Mouse (Mus musculus): ENCODE measurements at regions not wholly inside any gene's neighbourhood (a gene's known extent, or its start where the extent isn't known, plus 50 kb on each side); places are given as distances from the start of the nearest gene placed in this dataset.

DNA sequence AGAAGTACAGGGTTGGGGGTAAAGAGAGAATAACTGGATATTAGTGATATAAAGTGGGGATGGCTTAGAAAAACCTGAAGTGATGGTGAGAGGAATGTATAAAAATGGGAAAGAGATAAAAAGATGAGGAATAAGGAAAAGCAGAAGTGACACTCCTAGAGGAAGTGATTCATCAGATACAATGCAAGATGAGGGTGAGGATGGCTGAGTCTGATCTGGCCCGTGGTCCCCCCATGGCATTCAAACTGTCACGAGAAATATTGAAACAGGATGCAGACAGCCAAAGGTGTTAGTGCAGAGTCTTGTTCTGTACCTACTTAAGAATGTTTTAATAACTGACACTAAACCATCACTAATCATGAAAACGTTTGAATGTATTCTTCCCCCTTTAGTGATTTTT lies 56.2 kb upstream of the Kitl start:
- no peak for DNase-seq

DNA sequence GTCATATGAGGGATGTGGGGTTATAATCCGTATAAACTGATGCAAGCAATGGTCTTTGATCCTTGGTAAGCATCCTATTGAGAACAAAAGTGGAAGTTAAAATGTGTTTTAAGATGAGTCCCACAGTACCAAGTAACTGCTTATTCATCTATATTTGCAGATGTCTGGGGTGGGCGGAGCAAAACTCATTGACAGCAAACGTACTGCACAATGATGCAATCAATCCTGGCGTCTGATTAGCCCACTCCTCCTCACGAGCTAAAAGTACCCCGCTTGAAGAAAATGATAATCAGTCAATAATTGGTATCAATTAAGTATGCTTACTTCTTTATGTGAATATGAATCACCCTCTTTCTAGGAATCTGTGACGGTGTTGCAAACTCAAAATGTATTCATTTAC lies 62.9 kb upstream of the Kitl start:
- DNase-seq = no peak

DNA sequence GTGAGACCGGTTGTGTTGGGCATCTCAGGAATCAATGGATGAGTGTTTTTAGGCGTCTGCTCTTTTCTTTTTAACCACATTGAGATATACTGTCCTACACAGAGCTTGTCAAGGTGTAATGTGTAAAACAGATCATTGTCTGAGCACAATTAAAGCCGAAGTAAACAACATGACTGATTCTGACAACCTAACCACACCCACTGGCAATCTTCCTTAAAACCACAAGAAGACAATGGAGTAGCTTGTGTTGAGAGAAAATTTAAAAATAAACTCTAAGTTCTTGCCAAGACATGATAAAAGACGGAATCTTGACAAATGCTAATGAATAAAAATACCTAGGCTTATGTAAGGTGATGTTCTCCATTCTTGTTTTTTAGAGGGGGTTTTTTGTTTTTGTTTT lies 63.7 kb upstream of the Kitl start:
- no peak for DNase-seq

DNA sequence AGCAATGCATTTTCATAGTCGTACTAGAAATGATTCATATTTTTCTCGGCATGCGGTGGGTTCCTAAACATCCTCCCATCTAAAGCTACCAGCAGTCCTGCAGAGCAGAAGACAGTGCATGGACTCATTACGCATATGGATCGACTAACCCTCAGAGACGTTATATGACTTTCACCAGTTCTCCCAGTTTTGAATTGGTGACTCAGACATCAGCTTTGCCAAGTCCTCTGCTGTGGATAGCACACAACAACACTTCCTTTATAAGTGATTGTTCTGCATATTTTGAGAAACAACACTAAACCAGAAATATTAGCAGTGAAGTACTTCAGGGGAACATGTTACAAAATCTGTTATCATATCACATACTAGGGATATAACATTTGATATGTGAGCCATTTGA lies 64.1 kb upstream of the Kitl start:
- DNase-seq = no peak

DNA sequence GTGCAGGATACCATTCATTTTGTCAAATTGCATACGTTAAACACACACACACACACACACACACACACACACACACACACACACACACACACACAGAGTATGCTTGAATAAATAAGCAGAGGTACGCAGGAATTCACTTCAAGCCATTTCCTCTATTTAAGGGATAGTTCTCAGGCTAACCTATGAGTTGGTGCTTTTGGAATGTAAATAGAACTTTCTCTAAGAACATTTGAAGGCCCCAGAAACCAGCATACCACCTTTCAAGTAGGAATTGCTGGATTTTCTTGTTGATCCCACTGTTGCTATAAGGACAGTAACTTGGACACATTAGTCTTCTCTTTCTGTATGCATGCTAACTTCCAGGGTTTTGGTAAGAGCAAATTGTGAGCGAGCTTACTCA lies 66.7 kb upstream of the Kitl start:
- no peak for DNase-seq

DNA sequence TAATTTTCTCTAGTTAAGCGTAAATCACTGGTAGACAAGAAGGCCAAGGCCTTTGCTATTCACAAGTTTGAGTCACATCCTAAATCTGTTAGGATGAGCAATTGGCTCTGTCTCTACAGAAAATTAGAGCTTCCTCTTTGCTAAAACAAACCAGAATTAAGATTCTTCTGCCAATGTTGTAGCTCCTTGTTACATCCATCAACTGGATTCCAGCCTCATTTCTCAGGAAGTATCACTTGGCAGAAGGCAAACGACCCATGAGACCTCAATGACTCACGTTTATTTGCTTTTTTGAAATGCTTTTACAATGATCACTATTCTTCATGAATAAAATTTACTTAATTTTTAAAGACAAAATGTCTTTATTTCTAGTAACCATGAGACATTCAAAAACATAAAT lies 70.0 kb upstream of the Kitl start:
- no peak for DNase-seq

DNA sequence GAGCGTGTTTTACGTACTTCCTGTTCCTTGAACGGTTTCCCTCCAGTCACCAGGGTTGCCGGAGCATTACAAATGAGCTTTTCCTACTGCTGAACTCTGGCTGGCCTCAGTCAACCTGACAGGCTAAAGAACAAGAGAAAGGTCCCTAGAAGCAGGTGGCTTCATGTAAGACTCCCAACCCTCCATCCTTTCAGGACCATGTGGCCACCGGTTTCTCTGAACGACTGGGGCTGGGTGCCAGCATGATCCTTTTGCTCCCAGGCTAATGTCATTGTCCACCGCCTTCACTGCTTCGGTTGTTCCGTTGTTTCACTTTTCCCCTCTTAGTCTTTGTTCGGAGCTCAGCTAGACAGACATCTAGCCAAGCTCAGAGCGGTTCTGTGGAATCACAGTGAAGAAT lies 73.8 kb upstream of the Kitl start:
- DNase-seq = no peak

DNA sequence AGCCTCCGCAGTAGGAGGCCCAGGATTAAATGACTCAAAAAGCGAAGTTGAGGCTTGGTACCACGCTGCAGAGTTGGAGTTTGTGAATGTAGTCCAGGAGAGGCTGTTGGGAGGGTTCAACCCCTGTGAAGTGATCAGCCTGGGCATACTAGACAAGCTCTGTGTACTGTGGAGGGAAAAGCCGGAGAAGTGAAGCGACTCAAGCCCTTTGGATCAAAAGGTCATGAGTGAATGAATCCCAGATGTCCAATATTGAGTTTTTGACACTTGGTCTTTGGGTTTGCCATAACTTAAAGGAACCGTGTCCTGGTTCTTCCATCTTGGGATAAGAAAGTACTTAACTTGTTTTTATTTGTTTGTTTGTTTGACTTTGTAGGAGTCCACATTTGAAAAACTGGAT lies 76.5 kb upstream of the Kitl start:
- DNase-seq = no peak

DNA sequence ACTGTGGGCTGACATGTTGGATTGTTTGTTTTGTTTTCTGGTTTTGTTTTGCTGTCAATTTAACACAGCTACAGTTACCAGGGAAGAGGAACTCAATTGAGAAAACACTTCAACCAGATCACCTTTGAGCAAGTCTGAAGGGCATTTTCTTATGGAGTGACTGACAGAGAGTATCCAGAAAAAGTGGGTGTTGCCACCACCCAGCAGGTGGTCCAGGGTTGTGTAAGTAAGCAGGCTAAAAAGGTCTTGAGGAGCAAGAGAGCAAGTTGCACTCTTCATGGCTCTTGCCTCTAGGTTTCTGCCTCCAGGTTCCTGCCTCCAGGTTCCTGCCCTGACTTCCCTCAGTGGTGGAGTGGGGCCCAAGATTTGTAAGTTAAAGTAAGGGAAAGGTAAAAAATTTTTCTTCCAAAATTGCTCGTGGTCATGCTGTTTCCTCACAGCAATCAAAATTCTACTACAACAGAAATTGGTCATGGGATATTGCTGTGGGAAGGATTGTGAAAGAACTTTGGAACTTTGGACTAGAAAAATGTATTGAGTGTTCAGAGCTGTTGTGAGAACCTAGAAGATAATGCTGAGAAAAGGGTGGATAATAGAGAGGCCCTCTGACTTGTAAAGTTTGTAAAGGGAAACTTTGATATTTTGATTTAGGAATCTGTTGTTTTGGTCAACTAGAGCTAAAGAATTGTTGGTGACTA lies 77.4 kb upstream of the Kitl start:
- DNase-seq = no peak

DNA sequence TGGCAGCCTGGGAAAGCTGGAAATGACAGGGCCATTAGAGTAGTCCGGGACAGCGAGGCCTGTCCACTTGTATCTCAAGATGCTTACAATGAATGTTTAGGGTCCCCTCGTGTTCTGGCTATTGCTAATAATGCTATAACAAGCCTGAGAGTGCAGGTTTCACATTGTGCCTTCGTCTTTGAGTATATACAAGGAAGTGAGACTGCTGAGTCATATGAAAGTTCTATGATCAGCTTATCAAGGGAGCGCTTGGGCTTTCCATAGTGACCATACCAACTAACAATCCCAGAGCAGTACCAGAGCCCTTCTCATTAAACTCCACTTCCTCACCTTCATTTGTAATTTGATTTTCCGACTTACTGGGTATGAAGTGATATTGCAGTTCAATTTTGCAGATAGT lies 86.2 kb upstream of the Kitl start:
- DNase-seq = no peak

DNA sequence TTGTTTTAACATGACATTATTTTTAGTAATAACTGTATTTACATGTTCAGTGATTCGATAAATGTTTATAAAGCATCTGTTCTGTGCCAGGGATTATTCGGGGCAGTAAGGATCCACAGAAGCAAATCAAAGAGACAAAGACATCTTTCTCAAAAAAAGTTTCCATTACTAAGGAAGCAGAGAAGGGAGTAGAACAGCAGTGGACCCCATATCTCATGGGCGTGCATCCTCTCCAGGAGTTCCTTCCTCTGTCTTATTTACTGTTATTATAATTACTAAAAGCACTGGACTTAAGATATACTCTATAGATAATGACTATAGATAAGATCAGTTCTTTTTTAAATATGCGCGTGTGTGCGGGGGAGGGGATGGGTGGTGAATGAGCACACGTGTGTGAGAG lies 87.5 kb upstream of the Kitl start:
- no peak for DNase-seq

DNA sequence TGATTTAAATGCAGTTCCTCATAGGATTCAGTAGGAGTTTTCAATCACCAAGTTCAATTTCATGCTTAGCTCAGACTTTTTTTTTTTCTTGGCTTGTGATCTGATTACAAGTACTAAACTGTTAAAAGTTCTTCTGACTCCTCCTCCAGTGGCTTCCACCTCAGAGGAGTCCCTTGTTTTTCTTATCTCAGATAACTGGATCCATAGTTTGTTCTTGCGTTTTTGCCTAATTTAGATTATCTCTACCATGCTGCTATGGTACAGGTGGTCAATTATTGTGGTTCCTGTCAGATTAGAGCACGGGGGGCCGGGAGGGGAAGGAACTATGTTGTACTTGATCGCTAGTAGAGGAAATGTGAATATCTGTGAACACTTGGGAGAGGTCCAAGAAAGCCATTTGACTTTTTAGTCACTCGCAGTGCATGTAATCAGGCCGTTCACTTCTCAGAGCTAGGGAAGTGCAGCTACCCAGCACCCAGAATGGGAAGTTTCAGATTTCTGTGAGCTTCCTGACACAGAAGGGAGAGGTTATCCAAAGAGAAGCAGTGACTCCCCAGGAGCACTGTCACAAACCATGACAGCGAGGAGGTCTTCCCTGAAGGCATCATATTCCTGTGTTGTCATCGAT lies 89.0 kb upstream of the Kitl start:
- DNase-seq = no peak

DNA sequence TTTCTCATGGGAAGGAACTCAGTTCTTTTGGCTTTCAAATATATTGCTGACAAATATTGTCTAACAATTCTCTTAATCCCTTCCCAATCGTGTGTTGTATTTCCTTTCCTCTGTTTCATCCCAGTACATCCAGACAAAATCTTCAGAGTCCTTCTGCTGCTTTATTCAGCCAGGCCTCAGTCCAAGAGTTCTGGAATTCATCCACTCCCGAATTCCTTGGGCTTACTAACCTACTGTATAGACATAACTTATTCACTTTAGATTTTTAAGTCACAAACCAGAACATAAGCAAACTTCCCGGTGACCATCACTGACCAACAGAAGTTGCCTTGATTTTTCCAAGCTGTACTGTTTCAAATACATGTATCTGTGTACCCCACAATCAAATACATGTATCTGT lies 90.9 kb upstream of the Kitl start:
- no peak for DNase-seq

DNA sequence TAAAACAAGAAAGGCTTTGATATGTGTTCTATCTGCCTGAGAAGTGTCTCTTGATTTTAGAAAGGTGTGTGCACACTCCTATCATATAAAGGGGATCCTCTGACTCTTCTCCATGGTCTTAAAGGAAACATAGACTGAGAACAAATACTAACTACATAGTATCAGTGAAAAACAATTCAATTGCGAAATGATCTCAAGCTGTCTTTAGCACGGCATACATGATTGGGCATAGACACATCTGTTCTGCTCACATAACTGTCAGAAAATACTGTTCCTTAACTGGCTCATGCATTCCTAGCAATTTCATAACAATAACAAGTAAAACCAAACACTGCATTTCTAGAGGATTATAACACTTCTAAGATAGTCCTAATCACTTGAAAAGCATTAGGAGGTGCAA lies 95.5 kb upstream of the Kitl start:
- DNase-seq = no peak

DNA sequence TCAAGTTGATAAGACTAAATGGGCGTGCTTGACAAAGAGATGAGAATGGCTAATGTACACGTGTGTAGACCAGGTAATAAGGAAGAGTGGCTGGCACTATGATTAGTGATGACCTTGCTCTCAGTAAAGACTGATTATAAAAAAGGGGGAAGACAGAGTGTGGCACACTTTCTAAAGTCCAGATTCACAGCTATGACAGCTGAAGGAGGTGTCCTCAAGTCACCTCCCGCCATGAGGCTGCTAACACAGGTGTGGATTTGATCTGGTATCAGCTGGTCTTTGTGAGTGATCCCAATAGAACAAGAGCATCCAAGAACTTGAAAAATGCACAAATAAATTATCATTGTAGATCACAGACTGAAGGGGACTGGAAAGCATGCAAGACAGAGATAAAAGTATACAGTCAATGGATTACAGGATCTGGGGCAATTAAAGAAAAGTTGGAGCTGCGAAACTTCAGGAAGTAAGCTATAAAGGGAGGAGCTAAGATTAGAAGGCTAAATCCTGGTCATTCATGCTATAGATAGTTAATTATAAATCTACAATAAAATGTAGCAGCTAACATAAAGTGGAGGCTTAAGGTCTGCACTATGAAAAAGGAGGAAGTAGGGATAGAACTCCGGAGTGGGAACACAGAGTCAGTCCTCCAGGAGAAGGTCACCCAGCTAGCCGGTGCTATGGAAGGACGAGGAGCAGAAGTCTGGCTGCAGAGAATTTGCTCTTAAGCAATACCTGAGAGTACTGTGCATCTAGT lies 96.7 kb upstream of the Kitl start:
- DNase-seq = no peak

DNA sequence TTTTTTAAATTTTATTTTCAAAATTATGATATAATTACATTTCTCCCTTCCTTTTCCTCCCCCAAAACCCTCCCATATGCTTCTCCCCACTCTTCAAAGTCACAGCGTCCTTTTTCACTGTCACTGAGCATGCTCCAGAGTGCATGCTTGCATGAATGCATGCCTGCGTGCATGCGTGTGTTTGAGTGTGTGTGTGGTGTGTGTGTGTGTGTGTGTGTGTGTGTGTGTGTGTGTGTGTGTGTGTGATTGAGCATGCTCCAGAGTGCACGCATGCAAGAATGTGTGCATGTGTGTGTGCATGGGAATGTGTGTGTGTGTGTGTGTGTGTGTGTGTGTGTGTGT lies 101.6 kb upstream of the Kitl start:
- no peak for DNase-seq

DNA sequence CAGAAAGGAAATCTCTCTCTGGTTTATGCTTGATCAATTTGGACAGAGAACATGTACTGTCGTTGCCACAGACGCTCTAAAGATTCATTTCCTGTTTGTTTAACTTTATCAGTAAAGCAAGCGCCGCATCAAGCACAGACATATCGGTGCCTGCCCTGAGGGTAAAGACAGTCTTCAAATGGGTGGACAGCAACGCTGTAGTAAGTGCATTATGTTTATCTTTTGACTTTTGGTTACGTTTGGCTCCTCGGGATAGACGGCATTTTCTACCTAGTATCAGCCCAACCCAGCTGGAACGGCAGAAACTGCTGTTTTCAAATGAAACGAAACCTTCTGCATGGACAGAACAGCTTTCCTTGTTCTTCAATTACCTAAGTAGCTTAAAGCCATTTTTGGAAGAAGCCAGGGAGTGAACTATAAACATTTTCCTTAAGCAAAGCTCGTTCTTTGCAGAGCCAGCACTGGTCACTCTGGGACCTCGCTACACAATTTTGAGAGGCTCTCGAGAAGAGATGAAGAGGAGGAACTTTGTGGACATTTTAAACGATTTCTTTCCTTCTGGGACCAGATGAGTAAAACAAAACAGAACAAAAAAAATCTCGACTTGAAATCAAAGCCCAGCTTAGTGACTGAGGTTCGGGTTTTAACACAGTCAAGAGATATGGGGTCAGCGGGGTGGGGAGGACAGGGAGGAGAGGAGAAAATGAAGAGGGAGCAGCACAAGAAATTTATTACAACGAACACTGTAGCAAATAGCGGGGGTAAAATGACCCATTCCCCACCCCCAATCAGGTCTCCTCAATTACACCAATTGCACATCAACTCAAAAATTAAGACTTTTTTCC lies 102.2 kb upstream of the Kitl start:
- DNase-seq = no peak

DNA sequence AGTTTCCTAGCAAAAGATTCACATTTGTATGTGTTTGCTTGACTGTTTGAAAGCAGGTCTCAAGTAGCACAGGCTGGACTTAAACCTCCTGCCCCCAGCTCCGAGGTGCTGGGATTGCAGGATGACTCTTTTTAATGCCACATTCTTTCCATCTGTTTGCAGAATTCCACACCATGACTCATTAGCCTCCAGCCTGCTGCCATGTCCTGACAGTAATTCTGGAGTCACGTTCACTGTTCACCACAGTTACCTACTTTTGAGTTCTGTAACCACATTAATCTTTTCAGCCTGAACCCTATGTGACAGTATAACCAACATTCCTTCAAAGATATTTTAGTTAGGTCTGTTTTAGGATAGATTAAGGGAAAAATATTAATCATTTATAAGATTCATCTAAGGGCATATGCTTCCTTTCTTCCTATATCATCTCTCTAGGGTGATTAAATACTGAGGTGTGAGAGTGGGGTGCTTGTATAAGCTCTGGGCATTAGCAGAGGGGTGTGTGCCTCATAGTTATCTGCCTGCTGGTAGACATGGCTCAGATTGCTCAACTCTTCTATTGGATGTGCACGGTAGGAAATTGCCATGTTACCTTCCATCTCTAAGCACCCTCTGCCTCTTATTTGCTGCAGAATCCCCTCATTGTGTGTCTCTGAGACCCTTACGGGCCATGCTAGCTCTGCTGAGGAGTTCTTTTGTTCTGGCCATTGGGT lies 105.3 kb upstream of the Kitl start:
- no peak for DNase-seq

DNA sequence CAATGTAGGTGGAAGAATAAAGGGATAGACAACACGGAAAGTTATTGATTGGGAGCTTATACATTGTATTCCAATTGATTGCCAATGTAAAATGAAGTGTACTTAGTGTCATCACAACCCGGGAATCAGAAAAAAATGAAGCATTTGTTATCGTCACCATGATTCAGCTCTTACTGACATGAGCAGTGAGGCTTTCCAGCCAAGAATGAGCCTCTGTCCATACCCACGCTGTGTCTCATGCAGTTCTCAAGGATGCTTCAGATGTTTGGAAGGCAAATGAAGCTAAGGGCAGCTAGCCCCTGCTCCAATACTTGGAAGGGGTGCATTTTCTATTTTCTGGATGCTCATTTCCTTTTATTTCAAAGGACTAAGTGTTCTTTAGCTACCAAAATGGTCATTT lies 107.4 kb upstream of the Kitl start:
- no peak for DNase-seq

DNA sequence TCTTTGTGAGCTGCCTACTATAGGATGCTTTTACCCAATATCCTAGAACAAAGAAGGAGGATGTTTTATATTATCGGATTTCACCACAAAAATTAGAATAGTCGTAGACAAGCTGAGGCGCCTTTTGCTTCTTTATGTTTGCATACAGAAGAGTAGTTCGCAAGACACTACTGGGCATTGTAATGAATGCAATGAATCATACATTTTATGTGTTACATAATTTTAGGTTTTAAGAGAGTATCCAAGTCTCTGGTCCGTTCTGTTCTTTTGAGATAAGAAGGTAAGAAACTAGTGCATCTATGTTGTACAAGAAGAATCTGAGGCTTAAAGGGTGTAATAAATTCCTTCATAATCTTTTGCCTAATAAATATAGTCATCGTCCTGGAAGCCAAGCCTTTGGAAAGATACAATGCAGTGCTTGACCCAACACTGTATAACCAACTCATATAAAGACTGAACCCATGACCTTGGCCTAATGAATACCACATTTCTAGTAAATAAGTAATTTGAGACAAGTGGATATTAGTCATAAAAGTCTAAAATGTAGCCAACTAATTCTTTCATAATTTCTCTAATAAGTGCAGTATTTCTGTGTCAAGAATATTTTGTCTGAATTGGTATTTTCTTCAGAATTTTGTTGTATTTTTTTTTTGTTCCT lies 108.5 kb upstream of the Kitl start:
- no peak for DNase-seq

DNA sequence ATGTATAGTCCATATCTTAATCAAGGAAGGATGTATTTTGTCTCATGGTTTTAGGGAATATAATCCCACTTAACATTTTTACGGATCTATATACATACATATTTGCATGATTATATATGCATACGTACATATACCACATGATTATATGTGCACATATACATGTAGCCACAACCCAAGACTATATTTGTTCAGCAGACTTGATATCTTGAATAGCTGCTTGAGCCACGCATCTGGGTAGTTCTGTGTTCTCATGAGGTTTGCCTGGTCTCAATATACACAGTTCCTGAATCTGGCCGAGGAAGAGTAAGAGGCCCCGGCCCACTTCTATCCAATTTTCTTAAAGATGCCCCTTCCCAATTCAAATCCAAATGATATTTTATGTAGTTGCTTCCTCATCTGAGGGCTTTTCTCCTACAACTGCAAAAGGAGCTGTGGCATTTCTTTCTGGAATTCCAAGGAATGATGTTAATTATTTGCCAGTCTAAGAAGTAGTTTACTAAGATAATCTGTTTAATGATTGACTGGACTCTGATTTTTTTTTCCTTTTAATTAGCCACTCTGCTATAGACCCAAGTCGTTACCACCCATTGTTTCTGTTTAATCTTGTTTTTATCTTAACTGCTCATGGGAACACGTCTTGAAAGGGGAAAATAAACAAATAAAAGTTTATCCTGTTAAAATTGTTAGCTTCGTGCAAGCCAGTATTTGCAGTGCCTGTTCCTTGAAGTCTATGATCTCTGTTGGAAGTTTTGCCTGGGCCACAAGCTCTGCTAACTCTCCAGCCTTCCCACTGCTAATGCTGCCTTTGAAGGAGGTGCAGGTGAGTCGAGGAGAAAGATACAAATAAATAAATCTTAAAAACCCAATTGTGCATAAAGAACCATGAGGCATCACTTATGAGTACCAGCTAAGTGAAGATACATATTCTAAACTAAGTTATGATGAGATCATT lies 112.9 kb upstream of the Kitl start:
- no peak for DNase-seq
